Mouse (Mus musculus) olfactory bulb, adult 2 months (tissue): Measurements from ENCODE around the gene Olfr1318.

Experiments
- CTCF ChIP-seq: fragments of 200-500 bp; IDR thresholded peaks from 2 replicates; pipeline ENCODE4 v1.5.1; 2012; ENCODE audit warnings: low read depth, mild to moderate bottlenecking, low read length, moderate library complexity; ENCODE audit not compliant: insufficient read depth
- POLR2A ChIP-seq: fragments of 200-500 bp; IDR thresholded peaks from 2 replicates; pipeline ENCODE4 v1.6.1; 2012; ENCODE audit warnings: mild to moderate bottlenecking, low read depth, low read length, moderate library complexity; ENCODE audit not compliant: insufficient read depth

DNA sequence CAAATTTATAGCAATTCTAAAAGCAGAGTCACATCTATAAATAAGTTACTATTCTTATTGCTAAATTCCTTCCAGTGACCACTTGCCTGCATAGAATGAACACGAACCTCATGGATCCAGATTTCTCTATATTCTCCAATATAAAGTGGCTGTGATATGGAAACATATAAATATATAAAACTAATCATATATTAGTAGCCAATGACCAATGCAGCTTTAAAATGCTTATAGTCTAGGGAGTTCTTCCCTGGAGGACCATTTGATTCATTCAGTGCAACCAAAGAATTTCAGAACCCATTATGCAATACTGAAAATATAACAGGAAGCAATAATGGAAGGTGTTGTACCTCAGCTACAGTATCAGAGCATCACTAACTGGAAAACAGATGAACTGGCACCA lies 38.7 kb upstream of the Olfr1318 start, which contains the start of gene Olfr1315-ps1:
- no peak for TF ChIP-seq CTCF
- TF ChIP-seq POLR2A, result no peak
